ENCODE assay signal across 8 mouse cellular contexts in the genomic region with DNA sequence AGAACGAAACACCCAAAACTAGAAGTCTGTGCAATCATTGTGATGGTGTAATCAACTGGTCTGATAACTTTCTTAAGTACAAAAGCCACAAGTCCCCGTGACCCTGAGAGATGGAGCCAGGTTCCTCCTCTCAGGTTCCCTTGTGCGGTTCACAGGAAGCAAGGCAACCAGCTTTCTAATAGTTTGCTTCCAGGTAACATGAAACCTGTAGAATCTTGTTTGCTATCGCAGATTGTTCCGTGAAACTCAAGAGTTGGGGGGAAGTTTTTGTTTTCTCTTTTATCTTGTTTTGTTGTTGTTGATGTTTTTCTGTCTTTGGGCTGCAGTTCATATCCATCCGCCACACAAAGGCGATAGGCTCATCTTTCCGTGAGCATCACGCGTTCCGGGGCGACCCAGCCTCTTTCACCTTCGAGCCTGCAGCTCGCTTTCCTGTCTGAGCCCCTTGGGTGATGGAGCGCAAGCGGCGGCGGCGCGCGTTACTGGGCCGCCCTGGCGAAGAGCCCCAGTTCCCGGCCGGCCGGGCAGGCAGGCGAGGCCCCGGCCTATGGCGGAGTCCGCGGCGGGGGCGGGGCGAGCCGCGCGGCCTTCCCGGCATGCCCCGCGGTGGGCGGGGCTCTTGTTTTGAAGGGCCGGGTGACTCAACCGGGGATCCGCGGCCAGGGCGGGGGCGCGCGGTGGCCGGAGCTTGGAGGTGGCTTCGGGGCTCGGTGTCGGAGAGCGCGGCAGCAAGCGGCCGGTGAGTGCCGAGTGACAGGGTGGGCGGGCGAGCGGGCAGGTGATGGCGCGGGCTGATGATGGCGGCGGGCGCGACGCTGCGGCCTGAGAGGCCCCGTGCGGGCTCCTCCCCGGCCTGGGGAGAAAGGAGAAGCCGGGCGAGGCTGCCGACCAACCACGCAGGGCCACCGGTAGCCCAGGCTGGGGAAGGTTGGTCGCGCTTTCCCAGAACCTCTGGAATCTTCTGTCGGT. TPM values are rescaled to one million over a fixed set of nuclear protein-coding genes. Genes with fewer than 3 reads are reported as not detected.
DNase-seq lines count a peak whose midpoint lies in the region; ATAC-seq lines count a peak whose summit lies in the region.

A gene (plus strand): TSS at position 120 of the 969 bp plus-strand sequence.

- H3K4me3 ChIP-seq in hindbrain, embryonic 13.5 days: peak within 1 kb of the TSS; percentile 68

- peaks cover 9% of the 10 kb centered on the region; the same call in 1 of the 2 replicates for H3K36me3 ChIP-seq in hindbrain, embryonic 13.5 days

- H3K9ac ChIP-seq in hindbrain, embryonic 13.5 days: peak within 1 kb of the TSS; percentile 83

- no peaks in the 10 kb centered on the region for H3K9me3 ChIP-seq in hindbrain, embryonic 13.5 days

- peak within 1 kb of the TSS; percentile 98 for H3K27ac ChIP-seq in hindbrain, embryonic 13.5 days

- ATAC-seq in hindbrain, embryonic 13.5 days (ENCODE audit: low FRiP score): peak; percentile 93

- DNase-seq in NIH3T3 (ENCODE audit: low read depth): peak; percentile 97
- DNase-seq in cerebellum, postnatal 10 days: peak; percentile 97 to 98
- peak; percentile 81 to 85 for DNase-seq in frontal cortex, postnatal 14 days (ENCODE audit: low spot score in 2 of 2)
- DNase-seq in layer of hippocampus, postnatal 25 days (ENCODE audit: extremely low spot score in 1 of 2, low spot score in 1 of 2): peak; percentile 81 to 94
- peak; percentile 92 for DNase-seq in lung, postnatal 25 days (ENCODE audit: low spot score)
- peak; percentile 91 for DNase-seq in retina, embryonic 14.5 days (ENCODE audit: low spot score)
- peak; percentile 95 for DNase-seq in thymus, postnatal 4 days

- H3K4me2 ChIP-seq in hindbrain, embryonic 13.5 days: peak within 1 kb of the TSS; percentile 88

- WGBS in hindbrain, embryonic 13.5 days: 1% methylated on average over 73 of the region's 80 CpGs

- no peaks in the 10 kb centered on the region for H3K27me3 ChIP-seq in hindbrain, embryonic 13.5 days

- peaks cover 27% of the 10 kb centered on the region for H3K4me1 ChIP-seq in hindbrain, embryonic 13.5 days (replicated peaks)

RNA-seq across cellular contexts. Expression of the gene that starts here (rescaled TPM):
- polyA plus RNA-seq in hindbrain, embryonic 13.5 days (2015; fragmentation: Nextera tagmentation; extraction: Ambion mirVana): 96.0 and 96.7 TPM in 2 replicates
- 10 to 100 TPM; 67.1 to 75.4 TPM for total RNA-seq in layer of hippocampus, postnatal 25 days (2021)

Comparison
In these comparisons a context has a peak if more than half of its experiments do, and no peak if none do; other contexts are left out.
1. Peak in every context shown above with its lines: DNase-seq, ATAC-seq, H3K4me3 ChIP-seq and H3K27ac ChIP-seq.